Mouse (Mus musculus) liver, embryonic 14.5 days (tissue): ENCODE measurements around the gene Ywhae.

ENCODE experiments used
- CTCF ChIP-seq: IDR thresholded peaks from 2 replicates; pipeline ENCODE4 v1.5.1; 2016; ENCODE audit warnings: antibody characterized with exemption, low read depth, control low read depth
- EP300 ChIP-seq: IDR thresholded peaks from 2 replicates; pipeline ENCODE4 v1.6.1; 2016; ENCODE audit warnings: antibody characterized with exemption, low read depth

GRCm38 (mm10) chr11:75684462-75684861 lies 48.2 kb upstream of the Ywhae start:
- TF ChIP-seq EP300 (no peak), CTCF (peak; percentile 40; the same call in 1 of the 2 replicates)
